Mouse (Mus musculus) cerebellum, adult 2 months (tissue): Measurements from ENCODE around the gene Myoz1.

ENCODE experiments used
- CTCF ChIP-seq: fragments of 200-500 bp; IDR thresholded peaks from 2 replicates; pipeline ENCODE4 v1.5.1; 2011; ENCODE audit warnings: low read depth, mild to moderate bottlenecking, control low read depth, low read length, moderate library complexity, borderline replicate concordance; ENCODE audit not compliant: insufficient read depth
- POLR2A ChIP-seq: fragments of 200-500 bp; IDR thresholded peaks from 2 replicates; pipeline ENCODE4 v1.6.1; 2011; ENCODE audit warnings: low read length, control low read depth, borderline replicate concordance; ENCODE audit not compliant: insufficient read depth

DNA sequence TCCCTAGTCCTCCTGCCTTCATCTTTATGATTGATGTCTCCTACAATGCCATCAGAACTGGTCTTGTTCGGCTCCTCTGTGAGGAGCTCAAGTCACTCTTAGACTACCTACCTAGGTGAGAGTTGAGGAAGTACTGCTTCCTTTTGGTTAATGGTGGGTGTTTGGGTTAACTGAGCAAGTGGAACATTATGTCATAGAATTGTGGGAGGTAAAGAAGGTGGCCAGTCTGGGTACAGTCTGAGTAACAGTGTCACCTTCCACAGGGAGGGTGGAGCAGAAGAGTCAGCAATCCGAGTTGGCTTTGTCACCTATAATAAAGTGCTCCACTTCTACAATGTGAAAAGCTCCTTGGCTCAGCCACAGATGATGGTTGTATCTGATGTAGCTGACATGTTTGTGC lies 32.7 kb upstream of the Myoz1 start:
- TF ChIP-seq POLR2A: no peak
- TF ChIP-seq CTCF: no peak
